Mouse (Mus musculus) spleen, postnatal 0 days (tissue): ENCODE data around the gene Olfr285. TPM values are rescaled to one million over a fixed set of nuclear protein-coding genes. Genes with fewer than 3 reads are reported as not detected.

Experiments used
- polyA plus RNA-seq: library from polyadenylated mRNA; unstranded; fragments of >200 nt; fragmentation: Nextera tagmentation; extraction: Ambion mirVana; gene quantifications from 2 replicates; pipeline ENCODE4 v1.2.1, GENCODE M21; 2015

Olfr285 gene
- not detected in 2 replicates for polyA plus RNA-seq

GRCm38 (mm10) chr15:98317177-98317724 is at the start of gene Olfr285:
Gene Olfr285, minus strand, starts transcription at chr15:98317353.

GRCm38 (mm10) chr15:98340887-98341286 is 23.7 kb upstream of the Olfr285 start, which contains the start of gene Olfr284:
Gene Olfr284, minus strand, starts transcription at chr15:98340987.

DNA sequence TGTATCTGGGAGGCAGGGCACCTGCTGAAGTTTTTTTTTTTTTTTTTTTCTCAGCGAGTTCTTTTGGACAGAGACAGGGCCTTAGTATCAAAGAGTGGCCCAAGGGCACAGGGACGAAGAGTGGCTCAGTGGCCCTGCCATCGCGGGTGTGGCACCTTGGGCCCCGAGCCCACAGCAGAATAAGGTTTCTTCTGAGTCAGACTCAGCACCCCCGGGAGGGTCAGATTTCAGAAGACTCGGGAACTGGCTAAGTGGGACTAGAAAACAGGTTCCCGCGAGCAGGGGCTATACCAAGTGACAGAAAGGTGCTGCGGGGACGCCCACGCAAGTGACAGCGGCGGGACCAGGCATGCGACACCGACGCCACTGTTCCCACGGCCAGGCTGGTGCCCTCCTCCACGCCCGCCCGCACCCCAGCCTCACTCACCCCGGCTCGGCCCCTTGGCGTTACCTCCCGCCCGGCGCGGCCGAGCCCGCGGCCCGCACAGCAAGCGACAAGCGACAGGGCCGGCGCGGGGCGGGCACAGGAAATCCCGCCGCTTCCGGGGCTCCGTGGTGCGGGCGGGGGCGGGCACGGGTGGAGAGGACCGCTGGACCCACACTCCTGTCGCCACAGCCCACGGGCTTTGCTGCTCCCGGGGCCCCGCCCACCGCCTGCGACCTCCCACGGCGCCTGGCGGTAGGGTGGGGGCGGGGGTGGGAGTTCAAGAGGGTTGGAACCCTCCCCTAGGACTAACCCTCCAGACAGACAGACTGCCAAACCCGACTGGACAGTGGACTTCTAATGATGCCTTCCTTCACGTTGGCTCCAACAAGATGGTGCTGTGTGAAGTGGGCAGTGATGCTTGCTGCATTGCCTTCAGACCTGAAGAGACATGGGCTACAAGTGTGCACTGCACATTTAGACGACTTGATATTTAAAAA is 21.3 kb downstream of the Olfr285 start, which contains the start of gene Zfp641:
Gene Zfp641 (minus strand): TSS at position 534 of the 924 bp plus-strand sequence.

Other genes starting within 250 kb of the Olfr285 start
- 25.9 and 26.0 TPM in 2 replicates for gene Pfkm, start 224.8 kb downstream of the Olfr285 start, polyA plus RNA-seq
- gene Senp1, start 223.6 kb downstream of the Olfr285 start, polyA plus RNA-seq: 16.4 and 18.6 TPM in 2 replicates
- gene Asb8, start 151.7 kb downstream of the Olfr285 start, polyA plus RNA-seq: 23.8 and 26.0 TPM in 2 replicates
- 0.07 TPM in 1 of 2 replicates, not detected in the other for gene Ccdc184, start 150.2 kb downstream of the Olfr285 start, polyA plus RNA-seq
- gene Olfr288, start 121.8 kb downstream of the Olfr285 start, polyA plus RNA-seq: not detected in 2 replicates
- not detected in 2 replicates for gene Gm44579, start 96.4 kb downstream of the Olfr285 start, polyA plus RNA-seq
- gene Olfr287, start 96.3 kb downstream of the Olfr285 start, polyA plus RNA-seq: not detected in 2 replicates
- gene Olfr286, start 82.9 kb downstream of the Olfr285 start, polyA plus RNA-seq: not detected in 2 replicates
- gene H1fnt, start 60.1 kb downstream of the Olfr285 start, polyA plus RNA-seq: not detected in 2 replicates
- gene Zfp641, start 21.2 kb downstream of the Olfr285 start, polyA plus RNA-seq: 0.10 and 0.13 TPM in 2 replicates
- gene Olfr284, start 23.6 kb upstream of the Olfr285 start, polyA plus RNA-seq: not detected in 2 replicates
- not detected in 2 replicates for gene Olfr283, start 63.6 kb upstream of the Olfr285 start, polyA plus RNA-seq
- not detected in 2 replicates for gene Olfr282, start 113.9 kb upstream of the Olfr285 start, polyA plus RNA-seq
- not detected in 2 replicates for gene Olfr281, start 135.2 kb upstream of the Olfr285 start, polyA plus RNA-seq
- gene OR5BS1P, start 152.5 kb upstream of the Olfr285 start, polyA plus RNA-seq: not detected in 2 replicates
- 0.26 and 0.63 TPM in 2 replicates for gene Lalba, start 165.4 kb upstream of the Olfr285 start, polyA plus RNA-seq
- not detected in 2 replicates for gene Olfr279, start 175.0 kb upstream of the Olfr285 start, polyA plus RNA-seq
- gene Kansl2, start 216.9 kb upstream of the Olfr285 start, polyA plus RNA-seq: 50.7 and 51.7 TPM in 2 replicates